Mouse (Mus musculus): ENCODE measurements at regions not wholly inside any gene's neighbourhood (a gene's known extent, or its start where the extent isn't known, plus 50 kb on each side); places are given as distances from the start of the nearest gene placed in this dataset.

DNA sequence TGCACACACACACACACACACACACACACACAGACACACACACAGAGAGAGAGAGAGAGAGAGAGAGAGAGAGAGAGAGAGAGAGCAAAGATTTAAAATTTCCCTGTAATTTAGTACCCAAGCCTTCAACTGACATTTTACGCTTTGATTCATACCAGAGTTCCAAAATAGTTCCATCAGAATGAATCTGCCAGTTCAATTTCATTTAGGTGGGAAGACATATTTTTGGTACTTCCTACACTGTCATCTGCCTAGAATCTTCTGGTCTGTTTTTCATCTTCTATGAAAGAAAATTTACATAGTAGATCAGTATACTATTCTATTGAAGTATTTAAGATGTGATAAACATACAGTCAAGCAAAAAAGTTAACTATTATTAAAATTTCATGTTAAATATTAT, 1177.4 kb downstream of the Zpld1 start:
- in situ Hi-C loops (cut with MboI, MseI) = no loop called here

DNA sequence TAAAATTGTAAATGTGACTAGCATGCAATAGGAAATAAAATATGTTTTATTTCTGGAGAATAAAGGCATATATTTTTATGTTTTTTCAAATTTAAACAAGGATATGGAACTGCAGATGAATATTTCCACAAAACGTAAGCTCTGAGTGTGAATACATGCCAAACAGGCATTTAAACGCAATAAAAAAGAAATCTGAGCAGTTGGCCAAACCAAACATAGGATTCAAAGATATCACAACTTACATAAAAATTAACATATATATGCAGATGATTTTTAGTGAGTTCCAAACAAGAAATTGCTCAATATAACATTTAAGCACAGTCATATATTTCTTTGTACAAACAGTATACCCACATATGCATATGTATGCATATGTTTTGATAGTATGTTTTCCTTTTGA, 1199.1 kb downstream of the Zpld1 start:
- in situ Hi-C loops (cut with MboI, MseI) = no loop called here

DNA sequence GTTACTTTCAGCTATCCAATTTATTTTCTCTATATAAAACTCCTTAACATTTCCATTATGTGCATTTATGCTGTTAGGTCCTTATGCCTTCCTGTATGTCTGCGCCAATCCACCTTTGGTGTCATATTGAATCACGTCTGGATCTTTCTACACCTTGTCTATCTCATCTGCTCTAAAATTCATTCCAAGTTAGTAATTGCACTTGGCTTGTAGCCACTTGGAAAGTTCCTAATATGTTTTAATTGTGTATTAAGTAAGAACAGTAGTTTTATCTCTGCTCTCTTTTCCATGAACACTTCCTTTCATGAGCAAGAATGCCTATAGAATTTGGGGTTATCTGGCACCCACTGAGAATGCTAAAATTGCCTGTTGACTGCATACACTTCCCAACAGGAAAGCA, 1205.6 kb downstream of the Zpld1 start:
- in situ Hi-C loops (cut with MboI, MseI) = no loop called here

DNA sequence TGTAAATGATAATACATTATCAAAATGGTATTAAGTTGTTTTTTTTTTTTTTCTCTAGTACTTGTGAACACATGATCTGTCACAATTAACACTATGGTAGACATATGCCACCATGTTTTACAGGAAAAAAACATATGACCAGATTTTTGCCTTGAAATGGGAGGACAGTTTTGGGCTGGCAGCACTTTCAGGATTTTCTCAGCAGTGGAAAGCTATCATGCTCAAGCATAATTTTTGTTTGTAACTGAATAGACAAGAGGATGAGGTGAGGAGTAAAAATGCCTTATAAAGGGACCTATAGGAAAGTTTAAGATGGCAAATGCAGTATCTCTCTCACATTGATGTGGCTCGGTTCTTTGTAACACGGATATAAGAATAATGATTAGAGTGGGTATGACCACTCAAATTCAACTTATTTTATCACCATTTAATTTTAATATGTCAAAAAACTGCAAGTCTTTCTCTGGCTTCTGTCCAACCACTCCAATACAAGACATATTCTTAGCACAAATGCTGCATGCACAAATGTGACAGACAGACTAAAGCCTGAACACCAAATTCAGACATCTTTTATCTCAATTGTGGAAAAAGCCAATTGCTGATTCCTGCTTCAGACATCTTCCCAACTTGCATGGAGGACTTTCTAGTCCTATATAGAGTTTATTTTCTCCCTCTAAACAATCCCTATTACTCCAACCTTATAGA, 1206.6 kb downstream of the Zpld1 start:
- in situ Hi-C loops (cut with MboI, MseI) = no loop called here

GRCm38 (mm10) chr16:54080518-54080917, 1217.3 kb downstream of the Zpld1 start:
- in situ Hi-C loops (cut with MboI, MseI) = no loop called here

DNA sequence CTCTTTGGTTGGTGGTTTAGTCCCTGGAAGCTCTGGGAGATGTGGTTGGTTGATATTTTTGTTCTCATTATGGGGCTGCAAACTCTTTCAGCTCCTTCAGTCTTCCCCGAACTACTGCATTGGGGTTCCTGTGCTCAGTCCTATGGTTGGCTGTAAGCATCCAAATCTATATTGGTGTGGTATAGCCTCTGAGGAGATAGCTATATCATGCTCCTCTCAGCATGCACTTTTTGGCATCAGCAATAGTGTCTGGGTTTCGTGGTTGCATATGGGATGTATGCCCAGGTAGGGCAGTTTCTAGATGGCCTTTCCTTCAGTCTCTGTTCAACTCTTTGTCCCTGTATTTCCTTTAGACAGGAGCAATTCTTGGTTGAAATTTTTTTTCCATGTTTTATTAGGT, 1250.0 kb downstream of the Zpld1 start:
- in situ Hi-C loops (cut with MboI, MseI) = no loop called here

DNA sequence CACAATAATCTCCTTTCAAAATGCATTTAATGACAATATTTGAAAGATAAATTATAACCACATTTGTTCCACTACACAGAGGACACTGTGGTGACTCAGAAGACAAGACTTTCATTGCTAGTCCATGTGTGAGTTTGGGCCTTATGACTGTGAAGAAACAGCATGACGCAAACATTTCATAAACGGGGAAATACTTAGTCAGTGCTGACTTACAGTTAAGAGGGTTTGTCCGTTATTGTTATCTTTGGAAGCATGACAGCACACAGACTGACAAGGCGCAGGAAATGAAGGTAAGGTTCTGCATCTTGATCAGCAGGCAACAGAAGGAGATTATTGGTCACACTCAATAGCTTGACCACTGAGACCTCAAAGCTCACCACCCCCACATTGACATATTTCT, 1255.8 kb downstream of the Zpld1 start:
- in situ Hi-C loops (cut with MboI, MseI) = no loop called here

DNA sequence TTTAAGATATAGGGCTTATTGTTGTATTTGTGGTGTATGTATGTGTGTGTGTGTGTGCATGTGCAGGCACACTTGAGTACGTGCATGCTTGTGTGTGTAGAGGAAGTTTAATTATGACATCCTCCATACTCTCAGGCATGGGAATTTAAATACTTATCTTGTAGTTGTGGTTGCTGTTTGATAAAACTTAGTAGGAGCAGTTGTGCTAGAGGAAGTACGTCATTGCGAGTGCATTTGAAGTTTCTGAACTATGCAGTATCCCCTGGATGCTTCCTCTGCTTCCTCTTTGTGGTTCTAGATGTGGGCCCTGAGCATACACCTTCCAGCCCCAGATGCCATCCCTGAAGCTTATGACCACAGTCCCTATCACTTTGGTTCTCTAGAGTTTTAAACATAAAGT, 1281.5 kb downstream of the Zpld1 start:
- in situ Hi-C loops (cut with MboI, MseI) = loop anchor here (25.0 kb wide), 1 partner anchor 1646 kb away; no protein-coding TSS in a partner anchor

GRCm38 (mm10) chr16:53973711-53974110, 1324.1 kb downstream of the Zpld1 start:
- in situ Hi-C loops (cut with MboI, MseI) = no loop called here

- in situ Hi-C loops (cut with MboI, MseI) = no loop called here
Measured at GRCm38 (mm10) chr16:53956646-53957045, 1341.1 kb downstream of the Zpld1 start.

- in situ Hi-C loops (cut with MboI, MseI) = loop anchor here (10.0 kb wide), 1 partner anchor 431 kb away; no protein-coding TSS in a partner anchor
Measured at GRCm38 (mm10) chr16:53945303-53945702, 1352.5 kb downstream of the Zpld1 start.

- in situ Hi-C loops (cut with MboI, MseI) = no loop called here
Measured at GRCm38 (mm10) chr16:53915794-53916193, 1382.0 kb downstream of the Zpld1 start.

DNA sequence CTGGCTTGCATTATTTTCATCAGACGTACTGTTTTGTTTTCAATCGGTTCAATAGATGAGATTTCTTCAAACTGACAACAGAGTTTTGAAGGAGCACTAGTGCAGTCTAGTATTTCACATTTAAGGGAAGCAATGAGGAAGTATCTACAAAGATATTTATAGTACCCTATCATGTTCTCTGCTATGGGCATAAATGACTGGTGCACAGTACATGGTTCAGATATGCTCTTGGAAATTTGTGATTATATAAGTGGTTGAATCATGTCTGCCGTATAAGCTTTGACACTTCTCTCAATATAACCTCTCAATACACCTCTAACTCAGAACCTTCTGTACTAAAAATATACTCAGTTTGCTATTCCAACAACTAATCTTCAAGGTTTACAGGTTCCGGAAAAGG, 1390.7 kb downstream of the Zpld1 start:
- in situ Hi-C loops (cut with MboI, MseI) = no loop called here

GRCm38 (mm10) chr16:53903795-53904194, 1394.0 kb downstream of the Zpld1 start:
- in situ Hi-C loops (cut with MboI, MseI) = no loop called here

GRCm38 (mm10) chr16:53867342-53867741, 1413.5 kb upstream of the Alcam start:
- in situ Hi-C loops (cut with MboI, MseI) = no loop called here

DNA sequence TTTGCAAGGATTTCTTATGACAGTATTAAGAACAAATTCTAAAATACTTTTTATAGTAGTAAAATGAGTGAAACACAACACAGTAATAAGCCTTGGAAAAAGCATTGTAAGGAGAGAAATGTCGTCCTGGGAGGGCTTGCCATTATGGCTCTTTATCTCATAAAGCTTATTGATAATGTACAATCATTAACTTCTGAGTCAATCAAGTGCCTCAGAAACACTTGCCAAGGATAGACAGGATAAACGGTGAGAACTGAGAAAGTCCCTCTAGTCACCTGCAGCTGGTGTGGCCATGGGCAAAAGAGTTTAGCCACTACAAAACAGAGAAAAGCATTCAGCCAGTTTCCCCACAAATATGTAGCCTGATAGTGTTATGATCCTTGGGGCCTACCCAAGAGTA, 1386.8 kb upstream of the Alcam start:
- in situ Hi-C loops (cut with MboI, MseI) = no loop called here
